Mouse (Mus musculus) fibroblast of lung, adult 2 months (primary cell): ENCODE data around the gene Tbck.

Source experiments
- DNase-seq: peaks from one replicate; pipeline ENCODE4 v3.0.0-alpha.2; 2011; ENCODE audit warnings: low read depth

The Tbck gene

GRCm38 (mm10) chr3:132766033-132766726 lies 82.2 kb downstream of the Tbck start:
- no peak for DNase-seq

- DNase-seq, result no peak
These were observed 88.1 kb downstream of the Tbck start for GRCm38 (mm10) chr3:132772054-132772453.

- DNase-seq, result no peak
These were observed 92.7 kb downstream of the Tbck start for GRCm38 (mm10) chr3:132776686-132777085.

- DNase-seq, result no peak
These were observed 97.2 kb downstream of the Tbck start for GRCm38 (mm10) chr3:132781103-132781502.

- no peak for DNase-seq
These were observed 99.1 kb downstream of the Tbck start for GRCm38 (mm10) chr3:132783087-132783486.

- DNase-seq, result no peak
These were observed 100.8 kb downstream of the Tbck start for GRCm38 (mm10) chr3:132784732-132785131.

GRCm38 (mm10) chr3:132786690-132787089 lies 102.7 kb downstream of the Tbck start:
- no peak for DNase-seq

- DNase-seq, result no peak
These were observed 103.8 kb downstream of the Tbck start for GRCm38 (mm10) chr3:132787775-132788174.

- DNase-seq, result no peak
These were observed 107.2 kb downstream of the Tbck start for GRCm38 (mm10) chr3:132791140-132791539.

GRCm38 (mm10) chr3:132800196-132800595 lies 116.3 kb downstream of the Tbck start:
- DNase-seq, result no peak

- no peak for DNase-seq
These were observed 118.0 kb downstream of the Tbck start for GRCm38 (mm10) chr3:132801910-132802309.

GRCm38 (mm10) chr3:132807888-132808579 lies 124.1 kb downstream of the Tbck start:
- no peak for DNase-seq

- DNase-seq, result no peak
These were observed 125.0 kb downstream of the Tbck start for GRCm38 (mm10) chr3:132808951-132809350.

GRCm38 (mm10) chr3:132811791-132812190 lies 127.8 kb downstream of the Tbck start:
- no peak for DNase-seq

GRCm38 (mm10) chr3:132812356-132812755 lies 128.4 kb downstream of the Tbck start:
- no peak for DNase-seq

GRCm38 (mm10) chr3:132813147-132813546 lies 129.2 kb downstream of the Tbck start:
- no peak for DNase-seq

- no peak for DNase-seq
These were observed 130.0 kb downstream of the Tbck start for GRCm38 (mm10) chr3:132813706-132814497.

- no peak for DNase-seq
These were observed 131.0 kb downstream of the Tbck start for GRCm38 (mm10) chr3:132814791-132815496.

- no peak for DNase-seq
These were observed 131.8 kb downstream of the Tbck start for GRCm38 (mm10) chr3:132815497-132816326.

- DNase-seq, result no peak
These were observed 135.5 kb downstream of the Tbck start for GRCm38 (mm10) chr3:132819408-132819807.

GRCm38 (mm10) chr3:132831179-132831873 lies 147.4 kb downstream of the Tbck start:
- DNase-seq, result no peak
